Mouse (Mus musculus) stomach, postnatal 0 days (tissue): Measurements from ENCODE around the gene Trabd2b. TPM values are rescaled to one million over a fixed set of nuclear protein-coding genes. Genes with fewer than 3 reads are reported as not detected.

Experiments
- ATAC-seq: fragments of 200-750 bp; cut with Nextera tagmentation; 2 replicates; pipeline ENCODE4 v1.8.0; 2017; ENCODE audit not compliant: low FRiP score, low TSS enrichment
- DNase-seq: peaks from one replicate; pipeline ENCODE4 v3.0.0-alpha.2; 2016; ENCODE audit warnings: low spot score
- H3K27ac ChIP-seq: fragments of 300-500 bp; sonication (generic); replicated peaks from 2 replicates; pipeline ENCODE4 v1.5.1; 2014; ENCODE audit warnings: mild to moderate bottlenecking, control low read depth
- H3K27me3 ChIP-seq: fragments of 300-500 bp; sonication (generic); 2 replicates; pipeline ENCODE4 v1.6.1; 2014; ENCODE audit warnings: low read length; ENCODE audit not compliant: control insufficient read depth, insufficient read depth
- H3K36me3 ChIP-seq: fragments of 300-500 bp; sonication (generic); 2 replicates; pipeline ENCODE4 v1.6.1; 2014; ENCODE audit warnings: low read length, mixed read lengths; ENCODE audit not compliant: control insufficient read depth, insufficient read depth
- H3K4me1 ChIP-seq: fragments of 300-500 bp; sonication (generic); replicated peaks from 2 replicates; pipeline ENCODE4 v1.6.1; 2014; ENCODE audit warnings: antibody characterized with exemption; ENCODE audit not compliant: control insufficient read depth, insufficient read depth
- H3K4me2 ChIP-seq: fragments of 300-500 bp; sonication (generic); replicated peaks from 2 replicates; pipeline ENCODE4 v1.6.1; 2014; ENCODE audit warnings: low read depth, mild to moderate bottlenecking, control low read depth, moderate library complexity
- H3K4me3 ChIP-seq: fragments of 300-500 bp; sonication (generic); 2 replicates; pipeline ENCODE4 v1.5.1; 2014; ENCODE audit warnings: low read depth, low read length, control low read depth
- H3K9ac ChIP-seq: fragments of 300-500 bp; sonication (generic); 2 replicates; pipeline ENCODE4 v1.6.1; 2014; ENCODE audit warnings: mild to moderate bottlenecking, low read length, control low read depth, mixed read lengths
- H3K9me3 ChIP-seq: fragments of 300-500 bp; sonication (generic); 2 replicates; pipeline ENCODE4 v1.6.1; 2016; ENCODE audit warnings: low read length; ENCODE audit not compliant: control insufficient read depth
- CTCF ChIP-seq: IDR thresholded peaks from 2 replicates; pipeline ENCODE4 v1.5.1; 2016; ENCODE audit warnings: antibody characterized with exemption, low read depth, mild to moderate bottlenecking, moderate library complexity
- EP300 ChIP-seq: optimal IDR thresholded peaks from 2 replicates; pipeline ENCODE3; 2016; ENCODE audit warnings: antibody characterized with exemption
- WGBS: fragments of 180-500 bp; shearing (Covaris S2); extraction: QIAGEN DNeasy Blood & Tissue Kit; methylation state at CpG from one replicate; pipeline ENCODE4 v1.1.7; 2014; 5-methylcytosine and 5-hydroxymethylcytosine counted together
- polyA plus RNA-seq: library from polyadenylated mRNA; unstranded; fragments of >200 nt; fragmentation: Nextera tagmentation; extraction: Ambion mirVana; gene quantifications from 2 replicates; pipeline ENCODE4 v1.2.1, GENCODE M21; 2015

The Trabd2b gene
- polyA plus RNA-seq, 1 experiment from 2014 or later: 0.61 TPM

- Histone ChIP-seq H3K27ac (no peak overlapping the region), H3K9ac (no peak overlapping the region), H3K4me1 (no peaks in the 10 kb centered on the region), H3K4me2 (no peak overlapping the region), H3K9me3 (no peaks in the 10 kb centered on the region), H3K36me3 (no peaks in the 10 kb centered on the region), H3K4me3 (no peak overlapping the region), H3K27me3 (no peaks in the 10 kb centered on the region)
- 87% methylated on average over 3 of the region's 3 CpGs for WGBS
- TF ChIP-seq CTCF (no peak), EP300 (no peak)
- no peak for DNase-seq
- no peak for ATAC-seq
These were observed 111.5 kb downstream of the Trabd2b start for GRCm38 (mm10) chr4:114518061-114518460.

- TF ChIP-seq EP300 (no peak), CTCF (no peak)
- Histone ChIP-seq H3K27ac (no peak overlapping the region), H3K27me3 (no peaks in the 10 kb centered on the region), H3K4me3 (no peak overlapping the region), H3K4me2 (no peak overlapping the region), H3K36me3 (no peaks in the 10 kb centered on the region), H3K9ac (no peak overlapping the region), H3K4me1 (no peaks in the 10 kb centered on the region), H3K9me3 (no peaks in the 10 kb centered on the region)
- ATAC-seq (no peak), DNase-seq (no peak)
- 96% methylated on average over 1 of the region's 1 CpGs for whole genome bisulfite sequencing
These were observed 112.0 kb downstream of the Trabd2b start for GRCm38 (mm10) chr4:114518571-114518970.

GRCm38 (mm10) chr4:114519321-114519720, 112.8 kb downstream of the Trabd2b start:
- no peak overlapping the region for H3K4me2 ChIP-seq
- H3K36me3 ChIP-seq: no peaks in the 10 kb centered on the region
- H3K27me3 ChIP-seq: no peaks in the 10 kb centered on the region
- DNase-seq: no peak
- H3K9ac ChIP-seq: no peak overlapping the region
- WGBS: 76% methylated on average over 4 of the region's 4 CpGs
- no peaks in the 10 kb centered on the region for H3K4me1 ChIP-seq
- no peak for ATAC-seq
- H3K9me3 ChIP-seq: no peaks in the 10 kb centered on the region
- no peak overlapping the region for H3K4me3 ChIP-seq
- no peak overlapping the region for H3K27ac ChIP-seq
- TF ChIP-seq CTCF (no peak), EP300 (no peak)

GRCm38 (mm10) chr4:114519966-114520365, 113.4 kb downstream of the Trabd2b start:
- Histone ChIP-seq H3K9ac (no peak overlapping the region), H3K36me3 (no peaks in the 10 kb centered on the region), H3K9me3 (no peaks in the 10 kb centered on the region), H3K4me2 (no peak overlapping the region), H3K4me3 (no peak overlapping the region), H3K4me1 (no peaks in the 10 kb centered on the region), H3K27me3 (no peaks in the 10 kb centered on the region), H3K27ac (no peak overlapping the region)
- TF ChIP-seq EP300 (no peak), CTCF (no peak)
- WGBS: 88% methylated on average over 3 of the region's 3 CpGs
- DNase-seq (no peak), ATAC-seq (no peak)

GRCm38 (mm10) chr4:114523335-114524188, 117.0 kb downstream of the Trabd2b start:
- H3K4me3 ChIP-seq: no peak overlapping the region
- no peaks in the 10 kb centered on the region for H3K4me1 ChIP-seq
- no peaks in the 10 kb centered on the region for H3K27me3 ChIP-seq
- DNase-seq (no peak), ATAC-seq (peak; percentile 54; the same call in 1 of the 2 replicates)
- no peaks in the 10 kb centered on the region for H3K36me3 ChIP-seq
- H3K27ac ChIP-seq: no peak overlapping the region
- H3K4me2 ChIP-seq: no peak overlapping the region
- no peaks in the 10 kb centered on the region for H3K9me3 ChIP-seq
- TF ChIP-seq CTCF (no peak), EP300 (no peak)
- no peak overlapping the region for H3K9ac ChIP-seq
- WGBS: 57% methylated on average over 5 of the region's 5 CpGs

GRCm38 (mm10) chr4:114531591-114531990, 125.1 kb downstream of the Trabd2b start:
- H3K36me3 ChIP-seq: no peaks in the 10 kb centered on the region
- H3K4me3 ChIP-seq: no peak overlapping the region
- H3K9me3 ChIP-seq: no peaks in the 10 kb centered on the region
- H3K4me1 ChIP-seq: no peaks in the 10 kb centered on the region
- H3K27ac ChIP-seq: no peak overlapping the region
- 50% methylated on average over 6 of the region's 6 CpGs for WGBS
- TF ChIP-seq CTCF (no peak), EP300 (no peak)
- DNase-seq: no peak
- no peak overlapping the region for H3K4me2 ChIP-seq
- ATAC-seq: no peak
- H3K27me3 ChIP-seq: no peaks in the 10 kb centered on the region
- no peak overlapping the region for H3K9ac ChIP-seq
